Mouse (Mus musculus): ENCODE measurements around the gene Shisa9. TPM values are rescaled to one million over a fixed set of nuclear protein-coding genes. Genes with fewer than 3 reads are reported as not detected.

The Shisa9 gene
- polyA plus RNA-seq, 2 experiments = 0.21 to 0.27 TPM

GRCm38 (mm10) chr16:12217289-12218150, 233.6 kb downstream of the Shisa9 start:
- Histone ChIP-seq H3K27me3 (ENCODE audit: control insufficient read depth, insufficient read depth, low read length) (no peaks in the 10 kb centered on the region), H3K27ac (no peak overlapping the region), H3K4me2 (ENCODE audit: low read depth) (no peak overlapping the region), H3K36me3 (replicated peaks; ENCODE audit: control insufficient read depth, insufficient read depth, low read depth) (no peaks in the 10 kb centered on the region), H3K4me1 (replicated peaks; ENCODE audit: control insufficient read depth in 2 of 2, insufficient read depth in 2 of 2, low read length in 1 of 2) (no peaks in the 10 kb centered on the region), H3K9ac (replicated peaks) (no peak overlapping the region), H3K4me3 (ENCODE audit: insufficient read depth in 1 of 2, low read depth in 2 of 2, low read length in 2 of 2) (no peak overlapping the region), H3K9me3 (ENCODE audit: control insufficient read depth, low read length) (no peaks in the 10 kb centered on the region)
- TF ChIP-seq EP300 (IDR thresholded peaks at IDR 0.05; ENCODE audit: low read depth) = no peak
- DNase-seq (ENCODE audit: low read depth in 3 of 3, low spot score in 3 of 3) = no peak
- ATAC-seq (ENCODE audit: insufficient read depth) = no peak
- 53% methylated on average over 13 of the region's 13 CpGs for WGBS (ENCODE audit: insufficient replicate concordance)

GRCm38 (mm10) chr16:12218151-12218532, 234.2 kb downstream of the Shisa9 start:
- no peaks in the 10 kb centered on the region for H3K4me1 ChIP-seq (replicated peaks; ENCODE audit: control insufficient read depth in 2 of 2, insufficient read depth in 2 of 2, low read length in 1 of 2)
- ATAC-seq (ENCODE audit: insufficient read depth) (no peak), DNase-seq (ENCODE audit: low read depth in 3 of 3, low spot score in 3 of 3) (no peak)
- H3K4me2 ChIP-seq (ENCODE audit: low read depth) = no peak overlapping the region
- no peaks in the 10 kb centered on the region for H3K9me3 ChIP-seq (ENCODE audit: control insufficient read depth, low read length)
- no peak overlapping the region for H3K9ac ChIP-seq (replicated peaks)
- WGBS (ENCODE audit: insufficient replicate concordance) = 51% methylated on average over 2 of the region's 2 CpGs
- H3K36me3 ChIP-seq (replicated peaks; ENCODE audit: control insufficient read depth, insufficient read depth, low read depth) = no peaks in the 10 kb centered on the region
- no peak overlapping the region for H3K27ac ChIP-seq
- H3K27me3 ChIP-seq (ENCODE audit: control insufficient read depth, insufficient read depth, low read length) = no peaks in the 10 kb centered on the region
- H3K4me3 ChIP-seq (ENCODE audit: insufficient read depth in 1 of 2, low read depth in 2 of 2, low read length in 2 of 2) = no peak overlapping the region
- no peak for TF ChIP-seq EP300 (IDR thresholded peaks at IDR 0.05; ENCODE audit: low read depth)
- TF ChIP-seq CTCF (IDR thresholded peaks at IDR 0.05; ENCODE audit: low read depth) = no peak

- H3K27ac ChIP-seq = no peak overlapping the region
- no peak overlapping the region for H3K4me2 ChIP-seq (ENCODE audit: low read depth)
- H3K4me1 ChIP-seq (replicated peaks; ENCODE audit: control insufficient read depth in 2 of 2, insufficient read depth in 2 of 2, low read length in 1 of 2) = no peaks in the 10 kb centered on the region
- H3K4me3 ChIP-seq (ENCODE audit: insufficient read depth in 1 of 2, low read depth in 2 of 2, low read length in 2 of 2) = no peak overlapping the region
- no peak overlapping the region for H3K9ac ChIP-seq (replicated peaks)
- 49% methylated on average over 3 of the region's 3 CpGs for WGBS (ENCODE audit: insufficient replicate concordance)
- H3K36me3 ChIP-seq (replicated peaks; ENCODE audit: control insufficient read depth, insufficient read depth, low read depth) = no peaks in the 10 kb centered on the region
- ATAC-seq (ENCODE audit: insufficient read depth) (no peak), DNase-seq (ENCODE audit: low read depth in 3 of 3, low spot score in 3 of 3) (no peak)
- no peaks in the 10 kb centered on the region for H3K9me3 ChIP-seq (ENCODE audit: control insufficient read depth, low read length)
- H3K27me3 ChIP-seq (ENCODE audit: control insufficient read depth, insufficient read depth, low read length) = no peaks in the 10 kb centered on the region
- TF ChIP-seq CTCF (IDR thresholded peaks at IDR 0.05; ENCODE audit: low read depth) (no peak), EP300 (IDR thresholded peaks at IDR 0.05; ENCODE audit: low read depth) (no peak)
These were observed 235.9 kb downstream of the Shisa9 start for GRCm38 (mm10) chr16:12219821-12220220.

GRCm38 (mm10) chr16:12223537-12223936, 239.6 kb downstream of the Shisa9 start:
- DNase-seq (ENCODE audit: low read depth in 3 of 3, low spot score in 3 of 3) (no peak), ATAC-seq (ENCODE audit: insufficient read depth) (no peak)
- H3K27me3 ChIP-seq (ENCODE audit: control insufficient read depth, insufficient read depth, low read length) = no peaks in the 10 kb centered on the region
- no peaks in the 10 kb centered on the region for H3K4me1 ChIP-seq (replicated peaks; ENCODE audit: control insufficient read depth in 2 of 2, insufficient read depth in 2 of 2, low read length in 1 of 2)
- WGBS (ENCODE audit: insufficient replicate concordance) = 76% methylated on average over 2 of the region's 2 CpGs
- no peak overlapping the region for H3K4me2 ChIP-seq (ENCODE audit: low read depth)
- no peak overlapping the region for H3K9ac ChIP-seq (replicated peaks)
- TF ChIP-seq EP300 (IDR thresholded peaks at IDR 0.05; ENCODE audit: low read depth) = no peak
- TF ChIP-seq CTCF (IDR thresholded peaks at IDR 0.05; ENCODE audit: low read depth) = no peak
- no peak overlapping the region for H3K4me3 ChIP-seq (ENCODE audit: insufficient read depth in 1 of 2, low read depth in 2 of 2, low read length in 2 of 2)
- no peak overlapping the region for H3K27ac ChIP-seq
- no peaks in the 10 kb centered on the region for H3K36me3 ChIP-seq (replicated peaks; ENCODE audit: control insufficient read depth, insufficient read depth, low read depth)
- H3K9me3 ChIP-seq (ENCODE audit: control insufficient read depth, low read length) = no peaks in the 10 kb centered on the region

GRCm38 (mm10) chr16:12226937-12227336, 243.0 kb downstream of the Shisa9 start:
- no peak for TF ChIP-seq EP300 (IDR thresholded peaks at IDR 0.05; ENCODE audit: low read depth)
- no peak for TF ChIP-seq CTCF (IDR thresholded peaks at IDR 0.05; ENCODE audit: low read depth)
- no peak overlapping the region for H3K4me3 ChIP-seq (ENCODE audit: insufficient read depth in 1 of 2, low read depth in 2 of 2, low read length in 2 of 2)
- DNase-seq (ENCODE audit: low read depth in 3 of 3, low spot score in 3 of 3) = no peak
- WGBS (ENCODE audit: insufficient replicate concordance) = 48% methylated on average over 3 of the region's 3 CpGs
- no peaks in the 10 kb centered on the region for H3K27me3 ChIP-seq (ENCODE audit: control insufficient read depth, insufficient read depth, low read length)
- no peaks in the 10 kb centered on the region for H3K36me3 ChIP-seq (replicated peaks; ENCODE audit: control insufficient read depth, insufficient read depth, low read depth)
- H3K4me2 ChIP-seq (ENCODE audit: low read depth) = no peak overlapping the region
- no peak for ATAC-seq (ENCODE audit: insufficient read depth)
- H3K27ac ChIP-seq = no peak overlapping the region
- H3K9ac ChIP-seq (replicated peaks) = no peak overlapping the region
- no peaks in the 10 kb centered on the region for H3K9me3 ChIP-seq (ENCODE audit: control insufficient read depth, low read length)
- no peaks in the 10 kb centered on the region for H3K4me1 ChIP-seq (replicated peaks; ENCODE audit: control insufficient read depth in 2 of 2, insufficient read depth in 2 of 2, low read length in 1 of 2)

Data from liver, embryonic 14.5 days (tissue).